Mouse (Mus musculus) CH12.LX (cell line): ENCODE results near the gene Csk. TPM values are rescaled to one million over a fixed set of nuclear protein-coding genes. Genes with fewer than 3 reads are reported as not detected.
A peak's percentile ranks its signal among the peaks of the same experiment; 100 is the strongest.

Experiments used
- DNase-seq: peaks from one replicate; pipeline ENCODE4 v3.0.0-alpha.2; 2013; ENCODE audit errors: extremely low read depth
- H3K27ac ChIP-seq: 2 replicates; pipeline ENCODE4 v1.5.1; 2012; ENCODE audit warnings: low read depth, mild to moderate bottlenecking, control low read depth, moderate library complexity; ENCODE audit not compliant: insufficient read depth
- H3K27me3 ChIP-seq: replicated peaks from 2 replicates; pipeline ENCODE3; 2012; ENCODE audit warnings: inconsistent platforms
- H3K36me3 ChIP-seq, 2 experiments: replicated peaks in 1 of 2; 2 replicates each; pipeline versions ENCODE3 to v1.6.1; 2012; ENCODE audit warnings: inconsistent platforms in 1 of 2, low read length in 1 of 2, mild to moderate bottlenecking in 1 of 2, mixed read lengths in 1 of 2, moderate library complexity in 1 of 2; ENCODE audit not compliant: control insufficient read depth in 1 of 2, insufficient read depth in 1 of 2
- H3K4me1 ChIP-seq, 2 experiments: 2 replicates each; pipeline ENCODE4 v1.6.1; 2012; ENCODE audit warnings: inconsistent platforms in 1 of 2, moderate library complexity in 1 of 2; ENCODE audit not compliant: insufficient read depth in 2 of 2, control insufficient read depth in 1 of 2
- H3K4me2 ChIP-seq: 2 replicates; pipeline ENCODE4 v1.6.1; 2012; ENCODE audit warnings: low read depth, mild to moderate bottlenecking, control low read depth; ENCODE audit not compliant: poor library complexity, insufficient read depth, severe bottlenecking
- H3K4me3 ChIP-seq, 3 experiments: fragments of 150-350 bp in 1 of 3; sonication (generic) in 1 of 3; replicated peaks in 1 of 3; 2 replicates each; pipeline versions ENCODE3 to v1.5.1; 2011 to 2012; ENCODE audit warnings: low read depth in 2 of 3, low read length in 2 of 3, mild to moderate bottlenecking in 2 of 3, moderate library complexity in 2 of 3, control low read depth in 1 of 3, improper control_type of control experiment in 1 of 3, inconsistent platforms in 1 of 3, mixed read lengths in 1 of 3; ENCODE audit not compliant: poor library complexity in 1 of 3
- H3K79me2 ChIP-seq: replicated peaks from 2 replicates; pipeline ENCODE4 v1.6.1; 2012; ENCODE audit warnings: mild to moderate bottlenecking, moderate library complexity; ENCODE audit not compliant: control insufficient read depth, poor library complexity, insufficient read depth, severe bottlenecking; ENCODE audit errors: extremely low read depth
- H3K9ac ChIP-seq: 2 replicates; pipeline ENCODE4 v1.6.1; 2012; ENCODE audit warnings: low read depth, mild to moderate bottlenecking, control low read depth, moderate library complexity; ENCODE audit not compliant: insufficient read depth
- H3K9me3 ChIP-seq: replicated peaks from 2 replicates; pipeline ENCODE3; 2012; ENCODE audit warnings: low read length, inconsistent platforms, mixed read lengths
- BHLHE40 ChIP-seq: IDR thresholded peaks from 2 replicates; pipeline ENCODE4 v1.6.1; 2011; ENCODE audit warnings: mild to moderate bottlenecking, low read depth, low read length, improper control_type of control experiment
- CHD2 ChIP-seq: IDR thresholded peaks from 2 replicates; pipeline ENCODE4 v1.6.1; 2011; ENCODE audit warnings: low read length, improper control_type of control experiment
- CTCF ChIP-seq, 2 experiments: IDR thresholded peaks in 1 of 2; conservative IDR thresholded peaks in 1 of 2; 2 replicates each; pipeline ENCODE4 v1.5.1; 2011 to 2012; ENCODE audit warnings: low read depth in 2 of 2, low read length in 2 of 2, improper control_type of control experiment in 1 of 2, inconsistent platforms in 1 of 2, mild to moderate bottlenecking in 1 of 2, moderate library complexity in 1 of 2
- EP300 ChIP-seq: IDR thresholded peaks from 2 replicates; pipeline ENCODE4 v1.6.1; 2011; ENCODE audit warnings: low read length, improper control_type of control experiment
- GABPA ChIP-seq: IDR thresholded peaks from 2 replicates; pipeline ENCODE4 v1.6.1; 2012; ENCODE audit warnings: low read depth, low read length, improper control_type of control experiment, inconsistent platforms; ENCODE audit not compliant: insufficient replicate concordance
- HCFC1 ChIP-seq: IDR thresholded peaks from 2 replicates; pipeline ENCODE4 v1.6.1; 2012; ENCODE audit warnings: low read depth, mild to moderate bottlenecking, inconsistent platforms, low read length, improper control_type of control experiment
- JUN ChIP-seq: IDR thresholded peaks from 2 replicates; pipeline ENCODE4 v1.6.1; 2011; ENCODE audit warnings: low read depth, mild to moderate bottlenecking, low read length, improper control_type of control experiment, moderate library complexity; ENCODE audit not compliant: insufficient read depth
- KAT2A ChIP-seq: IDR thresholded peaks from 2 replicates; pipeline ENCODE4 v1.6.1; 2012; ENCODE audit warnings: low read length, improper control_type of control experiment, inconsistent platforms; ENCODE audit not compliant: insufficient replicate concordance
- MYC ChIP-seq: IDR thresholded peaks from 2 replicates; pipeline ENCODE4 v1.6.1; 2011; ENCODE audit warnings: low read depth, mild to moderate bottlenecking, improper control_type of control experiment, low read length
- NRF1 ChIP-seq: IDR thresholded peaks from 2 replicates; pipeline ENCODE4 v1.6.1; 2014; ENCODE audit warnings: low read depth, mild to moderate bottlenecking, inconsistent platforms, low read length, improper control_type of control experiment, moderate library complexity
- PAX5 ChIP-seq: IDR thresholded peaks from 2 replicates; pipeline ENCODE4 v1.6.1; 2012; ENCODE audit warnings: low read length, inconsistent platforms, mixed read lengths
- POLR2A ChIP-seq: IDR thresholded peaks from 2 replicates; pipeline ENCODE4 v1.6.1; 2011; ENCODE audit warnings: low read depth, mild to moderate bottlenecking, improper control_type of control experiment, low read length
- POLR2AphosphoS2 ChIP-seq: IDR thresholded peaks from 2 replicates; pipeline ENCODE4 v1.6.1; 2011; ENCODE audit warnings: low read depth, low read length, improper control_type of control experiment
- RAD21 ChIP-seq: IDR thresholded peaks from 2 replicates; pipeline ENCODE4 v1.6.1; 2011; ENCODE audit warnings: low read depth, mild to moderate bottlenecking, low read length, improper control_type of control experiment, moderate library complexity
- SIN3A ChIP-seq: IDR thresholded peaks from 2 replicates; pipeline ENCODE4 v1.6.1; 2012; ENCODE audit warnings: low read length, improper control_type of control experiment, inconsistent platforms
- SMC3 ChIP-seq: IDR thresholded peaks from 2 replicates; pipeline ENCODE4 v1.6.1; 2011; ENCODE audit warnings: low read depth, low read length, improper control_type of control experiment
- TBP ChIP-seq: conservative IDR thresholded peaks from 2 replicates; pipeline ENCODE4 v1.6.1; 2011; ENCODE audit warnings: low read depth, low read length, improper control_type of control experiment
- TCF12 ChIP-seq: IDR thresholded peaks from 2 replicates; pipeline ENCODE4 v1.6.1; 2014; ENCODE audit warnings: low read depth, mild to moderate bottlenecking, inconsistent platforms, low read length, improper control_type of control experiment
- UBTF ChIP-seq: IDR thresholded peaks from 2 replicates; pipeline ENCODE4 v1.6.1; 2012; ENCODE audit warnings: low read depth, mild to moderate bottlenecking, inconsistent platforms, low read length, improper control_type of control experiment, moderate library complexity
- USF1 ChIP-seq: IDR thresholded peaks from 2 replicates; pipeline ENCODE4 v1.6.1; 2014; ENCODE audit warnings: low read depth, mild to moderate bottlenecking, inconsistent platforms, low read length, improper control_type of control experiment
- USF2 ChIP-seq: conservative IDR thresholded peaks from 2 replicates; pipeline ENCODE4 v1.6.1; 2011; ENCODE audit warnings: low read depth, low read length, improper control_type of control experiment
- ZC3H11A ChIP-seq: IDR thresholded peaks from 2 replicates; pipeline ENCODE4 v1.6.1; 2012; ENCODE audit warnings: low read depth, mild to moderate bottlenecking, inconsistent platforms, low read length, improper control_type of control experiment
- ZKSCAN1 ChIP-seq: IDR thresholded peaks from 2 replicates; pipeline ENCODE4 v1.6.1; 2012; ENCODE audit warnings: low read depth, inconsistent platforms, low read length, improper control_type of control experiment, borderline replicate concordance
- ZMIZ1 ChIP-seq: IDR thresholded peaks from 2 replicates; pipeline ENCODE4 v1.6.1; 2012; ENCODE audit warnings: low read depth, mild to moderate bottlenecking, inconsistent platforms, low read length, improper control_type of control experiment
- ZNF384 ChIP-seq: IDR thresholded peaks from 2 replicates; pipeline ENCODE4 v1.6.1; 2012; ENCODE audit warnings: low read depth, low read length, improper control_type of control experiment, inconsistent platforms
- dilution Hi-C: fragments of 300-500 bp; cut with MboI; formaldehyde crosslinking; loops from 2 replicates; pipeline ENCODE4 v1.14.3; 2020; ENCODE audit warnings: low sequenced_read_pairs; ENCODE audit not compliant: extremely low pct_unique_long_range_greater_than_20kb, extremely low pct_ligation_motif_present
- in situ Hi-C: fragments of 300-500 bp; cut with MboI; formaldehyde crosslinking; loops from 3 replicates; pipeline ENCODE4 v1.14.3; 2019; ENCODE audit warnings: low sequenced_read_pairs, low pct_ligation_motif_present, low pct_unique_long_range_greater_than_20kb, mixed read lengths
- polyA plus RNA-seq: library from polyadenylated mRNA; unstranded; fragments of >175 nt; gene quantifications from 2 replicates; pipeline ENCODE4 v1.2.1, GENCODE M21; 2012; ENCODE audit warnings: low read depth; ENCODE audit not compliant: insufficient read length
- total RNA-seq, 2 experiments: library from RNA; depleted of rRNA; stranded (reverse); fragments of 300-350 nt in 1 of 2; fragments of >200 nt in 1 of 2; gene quantifications; 2 replicates each; pipeline ENCODE4 v1.2.3; 2012 to 2014

Gene Csk
- total and polyA plus RNA-seq, 3 experiments, result 111 to 153 (median 111) TPM

DNA sequence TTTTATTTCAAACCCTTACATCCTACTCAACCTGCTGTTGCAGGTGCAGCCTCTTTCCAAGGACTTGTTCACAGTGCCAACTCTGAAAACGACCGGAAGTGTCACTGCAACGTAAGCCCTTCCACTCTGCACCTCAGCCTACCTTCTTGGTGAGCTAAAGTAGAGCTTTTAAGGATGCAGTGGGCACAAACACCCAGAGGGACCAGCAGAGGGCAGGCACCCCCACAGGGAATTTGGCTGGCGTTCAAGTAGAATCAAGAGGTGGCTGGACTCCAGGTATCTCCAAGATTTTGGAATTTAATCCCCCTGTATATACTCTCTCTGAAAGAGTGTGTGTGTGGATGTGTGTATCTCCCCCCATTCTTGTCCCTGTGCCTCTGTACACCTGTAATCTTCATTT lies 4.4 kb upstream of the Csk start:
- dilution Hi-C loops, result no loop called here

DNA sequence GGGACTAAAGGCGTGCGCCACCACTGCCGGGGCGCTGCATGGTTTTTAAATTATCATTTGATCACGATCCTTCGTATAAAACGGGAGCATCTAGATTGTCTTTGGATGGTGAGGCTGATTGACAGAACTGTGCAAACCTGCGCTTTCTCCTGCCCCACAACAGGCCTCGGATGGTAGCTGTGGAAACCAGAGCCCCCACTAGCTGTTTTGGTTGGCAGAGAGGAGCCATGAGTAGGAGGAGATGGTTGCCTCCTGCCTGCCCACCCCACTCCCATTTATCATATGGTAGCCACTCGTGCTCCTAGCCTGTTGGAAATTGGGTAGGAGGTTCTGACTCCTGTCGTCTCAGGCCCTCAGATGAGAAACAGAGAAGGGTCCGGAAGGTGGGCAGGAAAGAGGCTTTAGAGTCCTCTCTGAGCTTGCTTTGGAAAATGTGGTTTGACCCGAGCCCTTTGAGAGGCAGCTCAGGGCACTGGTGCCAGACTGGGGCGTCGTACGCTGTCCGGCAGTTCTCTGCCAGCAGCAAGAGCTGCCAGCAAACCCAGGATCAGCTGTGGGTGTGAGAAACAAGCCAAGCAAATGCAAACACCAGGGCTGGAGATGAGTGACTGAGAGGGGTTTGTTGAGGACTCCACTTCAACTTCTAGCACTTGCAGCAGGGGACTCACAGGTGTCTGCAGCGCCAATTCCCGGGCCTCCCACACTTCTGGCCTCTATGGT lies 3.4 kb upstream of the Csk start:
- peaks cover 2% of the 10 kb centered on the region for H3K9me3 ChIP-seq
- no peak overlapping the region for H3K27ac ChIP-seq
- in situ Hi-C loops, result loop anchor here (5.0 to 10.0 kb wide), 2 partner anchors 64 to 338 kb away; no protein-coding TSS in a partner anchor
- no peak overlapping the region for H3K4me3 ChIP-seq
- no peaks in the 10 kb centered on the region for H3K79me2 ChIP-seq
- no peak for DNase-seq
- dilution Hi-C loops, result no loop called here
- no peak overlapping the region for H3K4me2 ChIP-seq
- TF ChIP-seq JUN (no peak), HCFC1 (no peak), POLR2A (no peak), MYC (no peak), SMC3 (no peak)
- TF ChIP-seq, all 38 proteins: peak for 0
- Histone ChIP-seq H3K27me3 (no peaks in the 10 kb centered on the region), H3K36me3 (no peaks in the 10 kb centered on the region), H3K9ac (no peak overlapping the region), H3K4me1 (peaks cover 0 to 32% of the 10 kb centered on the region in 2 experiments; a peak in 2 of 4 replicates)

More for the DNA sequence above, 4.4 kb upstream of the Csk start:
- Histone ChIP-seq H3K27ac (no peak overlapping the region), H3K9me3 (peaks cover 2% of the 10 kb centered on the region), H3K27me3 (no peaks in the 10 kb centered on the region), H3K36me3 (no peaks in the 10 kb centered on the region), H3K4me3 (no peak overlapping the region), H3K79me2 (no peaks in the 10 kb centered on the region), H3K4me1 (peaks cover 0 to 22% of the 10 kb centered on the region in 2 experiments; a peak in 2 of 4 replicates), H3K4me2 (no peak overlapping the region), H3K9ac (no peak overlapping the region)
- in situ Hi-C loops, result loop anchor here (5.0 to 10.0 kb wide), 2 partner anchors 66 to 337 kb away; no protein-coding TSS in a partner anchor
- no peak for TF ChIP-seq POLR2AphosphoS2
- TF ChIP-seq CTCF (conservative IDR thresholded peaks at IDR 0.05 in 1 of 2, IDR thresholded peaks at IDR 0.05 in 1 of 2; ENCODE audit: low read depth in 2 of 2, low read length in 2 of 2), result peak in 1 of 2 experiments; percentile 47; a peak in 2 of 4 replicates
- DNase-seq, result no peak

GRCm38 (mm10) chr9:57655749-57656148 lies 2.3 kb upstream of the Csk start:
- Histone ChIP-seq H3K36me3 (no peaks in the 10 kb centered on the region), H3K4me3 (peak overlapping the region in 2 of 3 experiments; percentile 9 to 10), H3K9me3 (peaks cover 2% of the 10 kb centered on the region), H3K27me3 (no peaks in the 10 kb centered on the region), H3K4me2 (peak overlapping the region; percentile 52), H3K79me2 (no peaks in the 10 kb centered on the region), H3K27ac (no peak overlapping the region), H3K9ac (0 out of 2 replicates have a peak overlapping the region, but pooled peaks have one; percentile 7), H3K4me1 (peaks cover 9 to 43% of the 10 kb centered on the region in 2 experiments)
- dilution Hi-C loops (no loop called here), in situ Hi-C loops (loop anchor here (5.0 to 10.0 kb wide), 2 partner anchors 63 to 339 kb away; no protein-coding TSS in a partner anchor)
- peak; percentile 97 for DNase-seq
- peak; percentile 92 for TF ChIP-seq ZC3H11A
- no peak for TF ChIP-seq PAX5
- peak; percentile 39 to 98; a peak in 3 of 4 replicates for TF ChIP-seq CTCF (conservative IDR thresholded peaks at IDR 0.05 in 1 of 2, IDR thresholded peaks at IDR 0.05 in 1 of 2; ENCODE audit: low read depth in 2 of 2, low read length in 2 of 2)
- TF ChIP-seq ZMIZ1, result no peak
- no peak for TF ChIP-seq NRF1
- no peak for TF ChIP-seq UBTF
- TF ChIP-seq POLR2AphosphoS2, result no peak
- peak; percentile 93 for TF ChIP-seq USF1
- no peak for TF ChIP-seq ZKSCAN1
- no peak for TF ChIP-seq GABPA
- no peak; the same call in none of the 2 replicates for TF ChIP-seq RAD21
- no peak for TF ChIP-seq CHD2
- TF ChIP-seq ZNF384, result no peak
- no peak for TF ChIP-seq EP300
- TF ChIP-seq TBP, result no peak
- TF ChIP-seq TCF12, result peak; percentile 54; the same call in 1 of the 2 replicates
- TF ChIP-seq KAT2A, result no peak
- peak; percentile 81 for TF ChIP-seq BHLHE40
- TF ChIP-seq SIN3A, result peak; percentile 39
- peak; percentile 92 for TF ChIP-seq USF2
